Mouse (Mus musculus): ENCODE measurements around the gene Ferd3l. TPM values are rescaled to one million over a fixed set of nuclear protein-coding genes. Genes with fewer than 3 reads are reported as not detected.

The Ferd3l gene
- total RNA-seq, 2 experiments from 2014 or later, result not detected

DNA sequence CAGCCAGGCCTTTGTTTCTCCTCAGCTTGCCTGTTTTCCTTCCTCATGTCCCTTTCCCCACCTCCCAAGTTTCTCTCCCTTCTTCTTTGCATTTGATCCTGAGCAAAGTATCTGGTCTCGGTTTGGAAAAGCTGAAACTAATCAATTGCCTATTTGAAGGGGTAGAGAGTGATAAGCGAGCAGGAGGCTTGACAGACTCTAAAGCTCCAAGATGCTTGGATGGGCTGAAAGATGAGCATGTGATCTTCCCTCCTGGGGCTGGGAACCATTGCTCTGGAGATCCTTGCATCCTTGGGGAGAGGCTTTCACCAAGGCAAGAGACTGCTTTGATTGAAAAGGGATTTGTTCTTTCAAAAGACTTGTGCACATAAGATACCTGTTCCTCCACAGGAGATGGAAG, 36.2 kb downstream of the Ferd3l start:
- DNase-seq (ENCODE audit: extremely low spot score in 1 of 2, low spot score in 1 of 2), result no peak

DNA sequence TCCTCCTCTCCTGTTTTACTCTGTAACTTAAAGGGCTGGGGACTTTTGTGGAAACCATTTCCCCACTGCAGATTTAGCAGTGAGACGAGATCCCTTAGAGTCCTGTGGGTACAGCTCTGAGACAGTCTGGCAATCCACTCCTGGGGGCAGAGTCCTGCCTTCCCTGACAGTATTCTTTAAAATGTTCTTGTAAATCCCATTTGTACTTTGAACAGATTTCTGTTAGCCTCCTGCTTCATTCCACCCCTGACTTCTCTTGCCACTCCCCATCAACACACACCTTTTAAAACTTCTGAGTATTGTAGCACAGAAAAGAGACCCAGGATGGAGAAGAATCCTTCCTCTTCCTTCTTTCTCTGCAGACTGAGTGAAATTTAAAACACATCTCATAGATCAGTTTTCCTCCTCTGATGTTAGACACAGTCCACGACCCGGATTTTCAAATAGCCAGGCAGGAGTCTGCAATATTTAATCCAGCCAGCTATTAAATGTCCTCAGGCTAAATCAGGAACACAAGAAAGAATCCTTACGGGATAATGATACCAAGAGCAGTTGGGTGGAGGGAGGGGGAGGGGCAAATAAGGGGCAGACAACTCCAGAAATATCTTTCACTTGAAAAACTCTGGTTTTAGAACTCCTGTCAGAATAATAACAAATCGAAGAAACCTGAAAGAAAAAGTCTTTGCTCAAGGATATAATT, 37.6 kb downstream of the Ferd3l start:
- DNase-seq (ENCODE audit: extremely low spot score in 1 of 2, low spot score in 1 of 2), result no peak

DNA sequence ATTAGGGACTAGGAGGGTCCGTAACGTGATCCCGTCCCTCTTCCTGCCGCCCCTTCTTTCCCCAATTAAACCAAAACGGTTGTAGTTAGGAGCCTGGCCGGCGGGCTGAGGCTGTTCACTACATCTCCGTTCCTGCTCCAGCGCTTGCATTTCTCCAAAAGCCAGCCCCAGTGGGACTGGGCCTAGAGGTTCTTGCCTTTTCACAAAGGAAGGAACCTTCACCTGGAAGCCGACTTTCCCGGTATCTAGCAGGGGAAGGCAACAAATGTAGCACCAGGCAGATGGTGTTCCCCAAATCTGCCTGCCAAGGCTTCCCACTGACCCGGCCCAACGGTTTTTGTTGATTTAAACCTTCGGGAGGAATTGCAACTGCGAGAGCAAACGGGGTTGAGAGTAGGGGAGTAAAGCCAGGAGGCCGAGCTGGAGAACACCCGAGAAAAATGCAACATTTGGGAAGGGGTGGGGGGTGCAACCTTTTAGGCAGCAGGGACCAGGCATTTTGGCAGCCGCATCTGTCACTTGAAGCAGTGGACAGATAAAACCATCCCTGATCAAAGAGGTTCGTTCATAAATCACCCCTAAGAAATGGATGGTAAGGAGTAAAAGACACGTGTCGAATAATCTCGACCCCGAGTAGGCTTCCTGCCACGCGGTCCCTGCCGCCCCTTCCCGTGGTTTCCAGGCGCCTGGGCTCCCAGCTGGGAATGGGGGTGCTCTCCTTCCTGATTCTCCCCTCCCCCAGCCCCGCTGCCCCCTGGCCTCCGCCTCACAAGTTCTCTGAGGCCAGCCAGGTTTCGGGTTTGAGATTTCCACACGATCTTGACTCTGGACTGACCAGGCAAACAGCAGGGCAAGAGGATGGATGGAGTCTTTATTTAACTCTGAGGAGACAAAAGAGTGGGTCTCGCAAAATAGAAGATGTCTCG, 38.5 kb downstream of the Ferd3l start:
- DNase-seq (ENCODE audit: extremely low spot score in 1 of 2, low spot score in 1 of 2), result peak in 1 of 2 experiments; percentile 12

DNA sequence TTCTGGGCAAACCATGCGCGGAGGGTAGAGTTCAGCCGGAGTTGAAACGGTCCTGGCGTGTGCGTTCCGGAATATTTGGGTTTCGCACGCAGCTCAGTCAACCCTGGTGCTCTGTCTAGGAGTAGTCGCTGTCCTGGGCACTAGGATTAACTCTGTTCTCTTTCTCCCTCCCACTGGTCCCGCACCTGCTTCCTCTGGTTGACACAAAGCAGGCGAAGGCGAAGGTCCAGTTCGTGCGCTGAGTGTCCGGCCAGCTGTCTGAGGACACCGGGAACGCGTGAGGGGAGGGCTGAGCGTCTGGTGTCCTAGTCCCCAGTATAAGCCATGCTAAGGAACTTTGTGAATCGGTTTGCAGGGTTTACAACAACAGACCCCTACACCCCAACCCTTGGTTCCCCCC, 39.3 kb downstream of the Ferd3l start:
- DNase-seq (ENCODE audit: extremely low spot score in 1 of 2, low spot score in 1 of 2), result no peak

DNA sequence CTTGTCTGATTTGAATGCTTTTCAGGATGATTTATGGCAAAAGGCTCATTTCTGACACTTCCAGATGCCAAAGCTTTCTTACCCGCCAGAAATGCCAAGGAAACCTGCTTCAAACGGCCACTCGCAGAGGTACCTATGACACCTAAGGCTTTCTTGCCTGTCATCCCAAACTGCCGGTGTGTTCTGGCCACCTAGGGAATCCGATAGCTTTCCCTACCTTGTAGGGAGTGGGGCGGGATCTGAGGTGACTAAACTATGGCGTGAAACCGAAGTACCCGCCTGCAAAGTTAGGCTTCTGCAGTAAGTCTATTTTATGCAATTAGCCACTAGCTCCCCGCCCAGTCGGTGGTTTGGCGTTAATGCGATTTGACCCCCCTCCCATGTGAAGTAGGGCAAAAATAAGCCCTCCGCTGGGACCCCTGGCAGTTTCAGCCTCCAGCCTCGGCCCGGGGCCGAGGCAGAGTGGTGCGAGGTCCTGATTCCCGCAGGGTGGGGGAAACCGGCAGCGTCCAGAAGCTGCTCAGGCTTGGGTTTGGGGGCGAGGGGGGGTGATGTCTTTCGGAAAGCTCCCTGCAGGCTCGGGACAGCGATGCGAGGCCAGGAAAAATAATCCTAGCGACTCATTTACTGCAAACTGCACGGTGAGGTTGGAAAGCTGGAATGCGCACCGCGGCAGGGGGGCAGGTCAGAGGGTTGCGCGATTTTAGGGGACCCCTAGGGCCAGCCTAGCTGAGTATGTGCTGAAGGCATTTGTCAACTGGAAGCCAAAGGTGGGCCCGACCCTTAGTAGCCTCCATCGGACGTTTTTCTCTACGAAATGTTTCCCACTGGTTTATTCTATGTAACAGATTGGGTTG, 40.0 kb downstream of the Ferd3l start:
- DNase-seq (ENCODE audit: extremely low spot score in 1 of 2, low spot score in 1 of 2), result no peak

DNA sequence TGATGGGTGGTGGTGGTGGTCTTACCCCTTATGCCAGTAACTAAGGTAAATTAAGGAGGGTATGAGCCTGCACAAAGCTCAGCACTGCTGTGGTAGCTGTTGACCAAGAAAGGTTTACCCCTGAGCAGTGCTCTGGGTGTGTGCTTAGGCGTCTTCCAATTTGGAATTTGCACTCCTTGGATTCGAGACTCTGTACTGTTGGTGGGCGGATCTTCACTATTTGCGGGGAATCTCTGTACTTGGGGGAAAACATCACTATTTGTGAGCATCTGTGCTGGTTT, 40.6 kb downstream of the Ferd3l start:
- no peak for DNase-seq (ENCODE audit: extremely low spot score in 1 of 2, low spot score in 1 of 2)

Other genes with a start within 250 kb of the Ferd3l start
- 1 to 10 TPM; 2.0 to 2.3 TPM for gene Twist1, start 29.2 kb downstream of the Ferd3l start, total RNA-seq (2021)